Mouse (Mus musculus) layer of hippocampus, adult 8-10 months (tissue): ENCODE measurements around the gene Pdxp. TPM values are rescaled to one million over a fixed set of nuclear protein-coding genes. Genes with fewer than 3 reads are reported as not detected.

ENCODE experiments used
- microRNA-seq, 2 experiments: library from miRNA; unstranded; fragments of <30 nt; microRNA quantifications; one replicate each; pipeline ENCODE4 v1.2.0; 2022
- total RNA-seq, 4 experiments: library from RNA; stranded (reverse); gene quantifications; 2 replicates each; pipeline ENCODE4 v1.2.4; 2022

The Pdxp gene
- total RNA-seq, 4 experiments from 2014 or later, result 140 to 156 (median 148) TPM

Small RNA genes within 50 kb of the gene (microRNA-seq; reads per million reads assigned to microRNA genes)
- 0.51 to 1.3 reads per million in 2 experiments for gene Mir6955

Other genes starting within 250 kb of the Pdxp start
- 100 to 1,000 TPM; 176 to 224 (median 201) TPM for gene Elfn2, start 195.1 kb upstream of the Pdxp start, total RNA-seq
- 10 to 100 TPM in 1 of 4 experiments, 1 to 10 TPM in 3; 6.5 to 11.2 (median 8.1) TPM for gene Mfng, start 140.4 kb upstream of the Pdxp start, total RNA-seq
- gene Card10, start 110.9 kb upstream of the Pdxp start, total RNA-seq, result 1 to 10 TPM; 6.6 to 8.2 (median 6.9) TPM
- 10 to 100 TPM; 14.5 to 18.7 (median 16.2) TPM for gene Cdc42ep1, start 71.3 kb upstream of the Pdxp start, total RNA-seq
- gene Lgals2, start 58.4 kb upstream of the Pdxp start, total RNA-seq, result not detected
- 10 to 100 TPM; 59.2 to 63.9 (median 62.6) TPM for gene Gga1, start 36.7 kb upstream of the Pdxp start, total RNA-seq
- gene Gm49510, start 14.3 kb upstream of the Pdxp start, total RNA-seq, result 1 to 10 TPM in 1 of 4 experiments, under 1 TPM in 2, not detected in 1; 0.34 to 1.2 (median 0.38) TPM
- 10 to 100 TPM; 28.9 to 33.0 (median 31.8) TPM for gene Sh3bp1, start 14.2 kb upstream of the Pdxp start, total RNA-seq
- gene Lgals1, start 12.8 kb downstream of the Pdxp start, total RNA-seq, result 10 to 100 TPM; 16.9 to 40.3 (median 28.2) TPM
- 10 to 100 TPM; 34.4 to 41.8 (median 37.7) TPM for gene Nol12, start 21.0 kb downstream of the Pdxp start, total RNA-seq
- 10 to 100 TPM in 2 of 4 experiments, 1 to 10 TPM in 2; 7.0 to 14.1 (median 11.5) TPM for gene Triobp, start 33.8 kb downstream of the Pdxp start, total RNA-seq
- 10 to 100 TPM; 73.6 to 88.0 (median 81.8) TPM for gene H1f0, start 114.5 kb downstream of the Pdxp start, total RNA-seq
- 1 to 10 TPM in 1 of 4 experiments, under 1 TPM in 1, not detected in 2; 0.81 to 1.0 TPM for gene Galr3, start 128.0 kb downstream of the Pdxp start, total RNA-seq
- 10 to 100 TPM; 17.3 to 23.9 (median 18.2) TPM for gene Ankrd54, start 149.0 kb downstream of the Pdxp start, total RNA-seq
- 10 to 100 TPM; 76.9 to 82.0 (median 77.9) TPM for gene Eif3l, start 161.3 kb downstream of the Pdxp start, total RNA-seq
- 10 to 100 TPM; 36.0 to 40.9 (median 38.3) TPM for gene Micall1, start 195.0 kb downstream of the Pdxp start, total RNA-seq
- gene Polr2f, start 227.1 kb downstream of the Pdxp start, total RNA-seq, result 100 to 1,000 TPM in 1 of 4 experiments, 10 to 100 TPM in 3; 78.1 to 105 (median 92.0) TPM
- gene 1700088E04Rik, start 227.3 kb downstream of the Pdxp start, total RNA-seq, result 10 to 100 TPM in 3 of 4 experiments, 1 to 10 TPM in 1; 9.4 to 12.9 (median 11.1) TPM